Mouse (Mus musculus): ENCODE measurements at regions not wholly inside any gene's neighbourhood (a gene's known extent, or its start where the extent isn't known, plus 50 kb on each side); places are given as distances from the start of the nearest gene placed in this dataset.

GRCm38 (mm10) chrX:56276348-56276747 lies 63.7 kb upstream of the Gm773 start:
- no peak for DNase-seq (ENCODE audit: low spot score in 2 of 2)

GRCm38 (mm10) chrX:56274170-56274569 lies 61.5 kb upstream of the Gm773 start:
- peak; percentile 3 to 31 for DNase-seq (ENCODE audit: low spot score in 2 of 2)

- peak; percentile 15 to 66 for DNase-seq (ENCODE audit: low spot score in 2 of 2)
These were observed 57.0 kb upstream of the Gm773 start for GRCm38 (mm10) chrX:56269706-56270105.
